Mouse (Mus musculus): Measurements from ENCODE around the gene Gm30083. TPM values are rescaled to one million over a fixed set of nuclear protein-coding genes. Genes with fewer than 3 reads are reported as not detected.

The Gm30083 gene
- polyA plus RNA-seq, 1 experiment from 2014 or later: not detected

Other genes starting within 250 kb of the Gm30083 start
- 1.3 and 1.5 TPM in 2 replicates for gene Gdf10, start 91.6 kb downstream of the Gm30083 start, polyA plus RNA-seq (2016; fragmentation: Nextera tagmentation; extraction: Ambion mirVana)
- gene Gdf2, start 74.1 kb downstream of the Gm30083 start, polyA plus RNA-seq (2016; fragmentation: Nextera tagmentation; extraction: Ambion mirVana): 0.46 and 0.80 TPM in 2 replicates
- gene Rbp3, start 61.2 kb downstream of the Gm30083 start, polyA plus RNA-seq (2016; fragmentation: Nextera tagmentation; extraction: Ambion mirVana): 0.14 and 0.36 TPM in 2 replicates
- gene Zfp488, start 36.4 kb downstream of the Gm30083 start, polyA plus RNA-seq (2016; fragmentation: Nextera tagmentation; extraction: Ambion mirVana): 0.04 TPM in 1 of 2 replicates, not detected in the other
- not detected in 2 replicates for gene Gm5460, start 1.6 kb upstream of the Gm30083 start, polyA plus RNA-seq (2016; fragmentation: Nextera tagmentation; extraction: Ambion mirVana)
- gene Antxrl, start 37.5 kb upstream of the Gm30083 start, polyA plus RNA-seq (2016; fragmentation: Nextera tagmentation; extraction: Ambion mirVana): not detected in 2 replicates
- gene Anxa8, start 70.8 kb upstream of the Gm30083 start, polyA plus RNA-seq (2016; fragmentation: Nextera tagmentation; extraction: Ambion mirVana): 0.61 and 0.74 TPM in 2 replicates
- not detected in 2 replicates for gene A630023A22Rik, start 87.6 kb upstream of the Gm30083 start, polyA plus RNA-seq (2016; fragmentation: Nextera tagmentation; extraction: Ambion mirVana)
- gene Npy4r, start 137.3 kb upstream of the Gm30083 start, polyA plus RNA-seq (2016; fragmentation: Nextera tagmentation; extraction: Ambion mirVana): 0.19 and 0.22 TPM in 2 replicates
- gene Gprin2, start 186.5 kb upstream of the Gm30083 start, polyA plus RNA-seq (2016; fragmentation: Nextera tagmentation; extraction: Ambion mirVana): 0.27 and 0.80 TPM in 2 replicates
- gene Syt15, start 204.4 kb upstream of the Gm30083 start, polyA plus RNA-seq (2016; fragmentation: Nextera tagmentation; extraction: Ambion mirVana): 0.26 and 0.72 TPM in 2 replicates

Data from heart, embryonic 12.5 days (tissue).